Mouse (Mus musculus) limb, embryonic 12.5 days (tissue): ENCODE measurements around the gene Arhgap15. TPM values are rescaled to one million over a fixed set of nuclear protein-coding genes. Genes with fewer than 3 reads are reported as not detected.

Source experiments
- ATAC-seq: fragments of 200-750 bp; cut with Nextera tagmentation; 2 replicates; pipeline ENCODE4 v1.8.0; 2017; ENCODE audit warnings: low read depth, moderate TSS enrichment; ENCODE audit not compliant: insufficient number of reproducible peaks, insufficient read depth, low FRiP score, low TSS enrichment
- H3K27ac ChIP-seq: fragments of 300-500 bp; sonication (generic); 2 replicates; pipeline ENCODE4 v1.5.1; 2016; ENCODE audit warnings: mild to moderate bottlenecking, moderate library complexity
- H3K27me3 ChIP-seq: fragments of 300-500 bp; sonication (generic); 2 replicates; pipeline ENCODE4 v1.6.1; 2016; ENCODE audit warnings: mild to moderate bottlenecking, moderate library complexity
- H3K36me3 ChIP-seq: fragments of 300-500 bp; sonication (generic); 2 replicates; pipeline ENCODE4 v1.6.1; 2016; ENCODE audit warnings: mild to moderate bottlenecking, moderate library complexity
- H3K4me1 ChIP-seq: fragments of 300-500 bp; sonication (generic); replicated peaks from 2 replicates; pipeline ENCODE4 v1.6.1; 2016
- H3K4me2 ChIP-seq: fragments of 300-500 bp; sonication (generic); 2 replicates; pipeline ENCODE4 v1.6.1; 2016; ENCODE audit warnings: mild to moderate bottlenecking, moderate library complexity
- H3K4me3 ChIP-seq: fragments of 300-500 bp; sonication (generic); replicated peaks from 2 replicates; pipeline ENCODE4 v1.5.1; 2016; ENCODE audit warnings: mild to moderate bottlenecking
- H3K9ac ChIP-seq: fragments of 300-500 bp; sonication (generic); replicated peaks from 2 replicates; pipeline ENCODE4 v1.6.1; 2016; ENCODE audit warnings: mild to moderate bottlenecking, moderate library complexity
- H3K9me3 ChIP-seq: fragments of 300-500 bp; sonication (generic); 2 replicates; pipeline ENCODE4 v1.6.1; 2016; ENCODE audit warnings: mild to moderate bottlenecking, moderate library complexity
- WGBS: fragments of 180-500 bp; shearing (Covaris S2); methylation state at CpG from one replicate; pipeline ENCODE4 v1.1.7; 2016; 5-methylcytosine and 5-hydroxymethylcytosine counted together
- polyA plus RNA-seq: library from polyadenylated mRNA; unstranded; fragments of >200 nt; fragmentation: Nextera tagmentation; extraction: Ambion mirVana; gene quantifications from 2 replicates; pipeline ENCODE4 v1.2.1, GENCODE M21; 2016

Arhgap15 gene
- polyA plus RNA-seq, 1 experiment from 2014 or later: 0.51 TPM

DNA sequence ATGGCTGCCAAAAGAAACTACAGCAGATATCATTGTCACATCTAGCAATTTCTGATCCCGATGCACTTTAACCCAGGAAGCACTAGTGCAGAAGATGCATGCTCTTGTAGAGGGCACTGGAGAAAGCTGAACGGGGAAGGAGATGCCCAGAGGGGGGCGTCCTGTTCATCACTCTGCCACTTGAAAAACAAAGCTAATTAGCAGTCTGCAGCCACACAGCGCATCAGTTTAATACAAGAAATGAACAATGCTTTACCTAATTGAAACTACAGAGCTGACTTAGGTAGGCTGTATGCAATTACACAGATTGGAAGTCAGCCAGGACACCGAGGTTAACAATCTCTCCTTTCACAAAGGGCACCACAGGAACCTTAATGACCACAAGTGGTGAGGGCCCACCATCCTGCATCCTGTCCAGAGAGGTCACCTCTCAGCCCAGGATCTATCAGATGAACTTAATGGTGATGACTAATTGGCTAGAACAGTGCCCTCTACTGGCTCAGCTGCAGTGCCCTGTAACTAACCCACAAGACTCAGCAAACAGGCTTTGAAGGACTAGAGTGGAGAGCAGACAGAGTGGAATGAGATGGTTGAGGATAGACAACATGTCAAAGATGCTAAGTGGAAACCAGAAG, 588.2 kb downstream of the Arhgap15 start:
- H3K9ac ChIP-seq: no peak overlapping the region
- no peaks in the 10 kb centered on the region for H3K9me3 ChIP-seq
- H3K4me3 ChIP-seq: no peak overlapping the region
- ATAC-seq: no peak
- H3K27ac ChIP-seq: no peak overlapping the region
- H3K4me2 ChIP-seq: no peak overlapping the region
- WGBS: 62% methylated on average over 5 of the region's 5 CpGs
- H3K27me3 ChIP-seq: no peaks in the 10 kb centered on the region; the same call in 1 of the 2 replicates
- H3K4me1 ChIP-seq: peaks cover 16% of the 10 kb centered on the region
- no peaks in the 10 kb centered on the region for H3K36me3 ChIP-seq

GRCm38 (mm10) chr2:44338467-44338866, 589.8 kb downstream of the Arhgap15 start:
- no peak for ATAC-seq
- no peaks in the 10 kb centered on the region for H3K9me3 ChIP-seq
- peaks cover 27% of the 10 kb centered on the region for H3K4me1 ChIP-seq
- no peak overlapping the region for H3K27ac ChIP-seq
- H3K27me3 ChIP-seq: no peaks in the 10 kb centered on the region; the same call in 1 of the 2 replicates
- 89% methylated on average over 6 of the region's 6 CpGs for WGBS
- H3K36me3 ChIP-seq: no peaks in the 10 kb centered on the region
- H3K4me3 ChIP-seq: no peak overlapping the region
- no peak overlapping the region for H3K4me2 ChIP-seq
- H3K9ac ChIP-seq: no peak overlapping the region

GRCm38 (mm10) chr2:44341091-44341571, 592.5 kb downstream of the Arhgap15 start:
- Histone ChIP-seq H3K4me1 (peaks cover 24% of the 10 kb centered on the region), H3K27me3 (no peaks in the 10 kb centered on the region; the same call in 1 of the 2 replicates), H3K9me3 (no peaks in the 10 kb centered on the region), H3K27ac (no peak overlapping the region), H3K36me3 (no peaks in the 10 kb centered on the region), H3K9ac (no peak overlapping the region), H3K4me2 (peak overlapping the region; percentile 23), H3K4me3 (no peak overlapping the region)
- 15% methylated on average over 10 of the region's 10 CpGs for WGBS
- no peak for ATAC-seq

DNA sequence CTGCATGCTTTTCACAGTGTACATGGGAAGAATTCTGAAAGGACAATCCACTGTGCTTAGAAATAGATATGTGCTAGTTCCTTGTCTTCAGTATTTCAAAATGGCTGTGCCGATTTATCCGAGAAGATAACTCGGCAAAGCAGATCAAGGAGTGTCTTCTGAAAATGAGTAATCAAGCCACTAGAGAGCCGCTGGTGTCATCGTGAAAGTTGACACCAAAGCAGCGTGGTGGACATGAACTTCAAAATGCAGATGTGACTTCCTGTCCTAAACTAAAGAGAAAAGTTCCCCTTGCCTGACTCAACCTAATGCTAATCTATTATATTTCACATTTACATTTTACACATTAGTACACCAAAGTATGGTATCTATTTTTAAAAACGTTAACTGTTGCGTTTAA, 596.2 kb downstream of the Arhgap15 start:
- no peaks in the 10 kb centered on the region for H3K27me3 ChIP-seq
- H3K4me1 ChIP-seq: peaks cover 24% of the 10 kb centered on the region
- H3K27ac ChIP-seq: no peak overlapping the region
- no peaks in the 10 kb centered on the region for H3K9me3 ChIP-seq
- no peak overlapping the region for H3K9ac ChIP-seq
- no peak for ATAC-seq
- no peak overlapping the region for H3K4me2 ChIP-seq
- no peaks in the 10 kb centered on the region for H3K36me3 ChIP-seq
- H3K4me3 ChIP-seq: no peak overlapping the region
- 90% methylated on average over 8 of the region's 8 CpGs for WGBS

DNA sequence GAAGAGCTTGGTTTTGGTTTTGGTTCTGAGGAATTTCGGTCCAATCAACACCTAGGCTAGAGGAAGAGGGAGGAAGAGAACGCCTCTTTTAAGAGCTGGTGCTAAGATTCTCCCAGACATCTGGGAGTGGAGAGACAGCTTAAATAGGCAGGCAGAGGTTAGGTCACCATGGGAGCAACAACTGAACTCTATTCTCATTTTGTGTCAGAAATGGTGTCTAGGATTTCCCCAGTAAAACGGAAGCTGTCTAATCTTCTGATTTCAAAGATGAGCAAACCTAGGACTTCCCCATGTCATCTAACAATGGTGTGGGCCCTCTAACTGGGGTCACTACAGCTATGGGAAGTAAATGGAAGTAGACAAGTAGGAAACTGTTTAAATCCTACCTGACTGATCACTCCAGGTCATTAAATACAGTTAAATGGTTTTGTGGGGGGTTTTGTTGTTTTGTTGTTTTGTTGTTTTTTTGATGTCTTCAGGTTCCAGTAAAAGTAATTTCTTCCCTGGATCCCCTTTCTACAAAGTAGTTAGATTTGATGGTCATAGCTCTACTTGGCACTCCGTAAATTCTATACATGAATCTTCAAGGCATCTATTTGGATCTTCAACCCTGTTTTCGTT, 596.8 kb downstream of the Arhgap15 start:
- Histone ChIP-seq H3K27ac (no peak overlapping the region), H3K4me3 (no peak overlapping the region), H3K27me3 (no peaks in the 10 kb centered on the region), H3K4me1 (peaks cover 24% of the 10 kb centered on the region), H3K9me3 (no peaks in the 10 kb centered on the region), H3K4me2 (no peak overlapping the region), H3K36me3 (no peaks in the 10 kb centered on the region), H3K9ac (no peak overlapping the region)
- WGBS: 87% methylated on average over 5 of the region's 5 CpGs
- ATAC-seq: no peak

DNA sequence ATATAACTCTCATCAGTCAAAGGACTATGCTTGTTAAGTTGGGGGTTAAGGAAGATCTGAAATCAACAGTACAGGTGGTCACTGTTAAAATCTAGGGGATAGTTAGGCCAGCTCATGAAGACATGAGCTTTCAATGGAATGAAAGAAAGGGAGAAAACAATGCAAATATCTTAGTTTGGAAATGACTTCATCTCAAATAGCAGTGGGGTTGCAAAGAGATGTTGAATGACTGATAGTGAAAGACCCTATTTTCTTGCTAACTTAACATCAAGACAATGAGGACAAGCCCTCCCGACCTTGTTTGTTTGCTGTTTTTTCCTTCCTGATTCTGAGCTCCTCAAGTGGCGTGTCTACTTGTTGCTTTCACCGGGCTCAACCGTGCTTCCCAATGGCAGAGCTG, 597.6 kb downstream of the Arhgap15 start:
- Histone ChIP-seq H3K9ac (no peak overlapping the region), H3K36me3 (no peaks in the 10 kb centered on the region), H3K27me3 (no peaks in the 10 kb centered on the region), H3K4me3 (no peak overlapping the region), H3K4me2 (no peak overlapping the region), H3K9me3 (no peaks in the 10 kb centered on the region), H3K27ac (no peak overlapping the region), H3K4me1 (peaks cover 18% of the 10 kb centered on the region)
- WGBS: 66% methylated on average over 4 of the region's 4 CpGs
- no peak for ATAC-seq

DNA sequence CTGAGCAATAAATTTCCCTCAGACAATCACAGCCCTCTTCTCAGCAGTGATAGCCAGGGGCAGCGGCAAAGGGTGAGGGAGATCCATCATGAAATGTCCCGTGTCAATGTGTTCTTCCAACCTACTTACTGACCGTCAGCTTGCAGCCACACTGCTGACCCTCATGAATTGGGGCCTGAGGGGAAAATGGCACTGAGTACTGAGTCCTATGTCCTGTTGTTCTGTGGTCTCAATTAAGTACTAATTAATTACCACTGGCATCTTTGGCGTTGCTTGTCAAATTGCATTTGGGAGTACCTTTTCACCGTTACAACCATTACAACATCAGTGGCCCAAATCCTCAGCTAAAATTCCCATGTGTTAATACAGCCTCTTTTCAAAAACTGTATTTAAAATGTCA, 599.2 kb downstream of the Arhgap15 start:
- H3K4me2 ChIP-seq: no peak overlapping the region
- H3K4me1 ChIP-seq: peaks cover 4% of the 10 kb centered on the region; the same call in 1 of the 2 replicates
- no peak overlapping the region for H3K27ac ChIP-seq
- no peaks in the 10 kb centered on the region for H3K9me3 ChIP-seq
- ATAC-seq: no peak
- H3K36me3 ChIP-seq: no peaks in the 10 kb centered on the region
- H3K4me3 ChIP-seq: no peak overlapping the region
- 39% methylated on average over 5 of the region's 5 CpGs for WGBS
- no peaks in the 10 kb centered on the region for H3K27me3 ChIP-seq
- no peak overlapping the region for H3K9ac ChIP-seq

DNA sequence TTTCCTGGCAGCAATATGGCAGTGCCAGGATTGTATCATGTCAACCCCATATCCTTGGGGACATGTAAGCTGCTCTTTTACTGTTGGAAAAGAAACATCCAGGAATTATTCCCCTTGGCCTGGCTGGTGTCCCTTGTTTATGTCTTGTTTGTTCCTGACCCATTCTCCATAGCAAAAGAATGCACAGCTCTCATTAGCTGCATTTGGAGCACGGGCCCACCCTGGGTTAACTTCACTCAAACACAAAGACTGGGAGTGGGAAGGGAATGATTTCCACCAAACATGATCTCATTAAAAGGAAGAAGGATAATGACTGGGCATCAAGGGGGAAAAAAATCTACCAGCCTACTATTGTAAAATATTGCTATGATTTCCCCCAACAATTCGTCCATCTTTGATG, 600.5 kb downstream of the Arhgap15 start:
- Histone ChIP-seq H3K9me3 (no peaks in the 10 kb centered on the region), H3K36me3 (no peaks in the 10 kb centered on the region), H3K4me2 (no peak overlapping the region), H3K4me1 (no peaks in the 10 kb centered on the region; the same call in 1 of the 2 replicates), H3K27me3 (no peaks in the 10 kb centered on the region), H3K9ac (no peak overlapping the region), H3K4me3 (no peak overlapping the region), H3K27ac (no peak overlapping the region)
- ATAC-seq: no peak
- 83% methylated on average over 2 of the region's 2 CpGs for WGBS

DNA sequence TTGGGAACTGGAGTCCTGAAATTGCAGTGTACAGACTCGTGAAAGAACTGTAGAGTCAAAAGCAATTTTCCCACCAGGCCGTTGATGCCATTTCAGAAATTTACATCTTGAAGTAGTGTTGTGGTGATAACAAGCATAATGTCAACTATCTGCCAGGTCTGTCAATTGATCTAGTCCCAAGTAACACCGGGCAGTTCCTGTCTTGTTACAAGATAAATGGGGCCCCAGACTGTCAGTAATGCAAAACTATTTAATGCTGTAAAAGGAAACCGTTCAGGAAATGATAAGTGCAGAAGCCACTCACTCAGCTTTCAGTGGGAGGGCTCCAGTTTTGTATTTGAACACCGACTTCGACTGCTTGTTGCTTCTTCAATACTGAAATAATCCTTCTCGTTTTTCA, 604.3 kb downstream of the Arhgap15 start:
- H3K9ac ChIP-seq: no peak overlapping the region
- no peaks in the 10 kb centered on the region for H3K27me3 ChIP-seq
- no peaks in the 10 kb centered on the region for H3K9me3 ChIP-seq
- no peak overlapping the region for H3K4me2 ChIP-seq
- 60% methylated on average over 7 of the region's 7 CpGs for WGBS
- no peak overlapping the region for H3K4me3 ChIP-seq
- ATAC-seq: no peak
- H3K4me1 ChIP-seq: peaks cover 6% of the 10 kb centered on the region; the same call in 1 of the 2 replicates
- H3K27ac ChIP-seq: no peak overlapping the region
- no peaks in the 10 kb centered on the region for H3K36me3 ChIP-seq

GRCm38 (mm10) chr2:44353594-44353993, 605.0 kb downstream of the Arhgap15 start:
- H3K9me3 ChIP-seq: no peaks in the 10 kb centered on the region
- no peak overlapping the region for H3K27ac ChIP-seq
- no peak for ATAC-seq
- H3K4me3 ChIP-seq: no peak overlapping the region
- no peaks in the 10 kb centered on the region for H3K36me3 ChIP-seq
- no peaks in the 10 kb centered on the region for H3K27me3 ChIP-seq
- WGBS: 88% methylated on average over 4 of the region's 4 CpGs
- H3K4me2 ChIP-seq: no peak overlapping the region
- no peak overlapping the region for H3K9ac ChIP-seq
- peaks cover 6% of the 10 kb centered on the region; the same call in 1 of the 2 replicates for H3K4me1 ChIP-seq

DNA sequence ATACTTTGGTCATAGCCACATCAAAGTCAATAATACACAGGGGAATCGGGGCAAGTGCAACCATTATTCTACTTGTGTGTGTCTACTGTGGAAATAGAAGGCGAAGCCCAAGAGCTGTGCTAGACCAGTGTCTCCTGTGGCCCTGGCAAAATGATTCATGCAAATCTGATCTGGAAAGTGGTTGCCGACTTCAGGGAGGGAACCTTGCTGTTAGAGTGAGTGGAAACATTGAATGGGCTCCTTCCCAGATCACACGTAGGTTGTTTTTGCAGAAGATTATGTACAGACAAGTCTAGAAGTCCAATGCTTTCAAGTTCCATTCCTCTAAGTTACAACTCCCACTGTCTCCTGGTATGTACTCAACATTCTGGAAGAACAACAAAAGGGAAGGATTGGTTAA, 606.2 kb downstream of the Arhgap15 start:
- Histone ChIP-seq H3K4me3 (no peak overlapping the region), H3K27ac (no peak overlapping the region), H3K4me1 (peaks cover 6% of the 10 kb centered on the region; the same call in 1 of the 2 replicates), H3K4me2 (no peak overlapping the region), H3K9me3 (no peaks in the 10 kb centered on the region), H3K36me3 (no peaks in the 10 kb centered on the region), H3K9ac (no peak overlapping the region), H3K27me3 (no peaks in the 10 kb centered on the region)
- no peak for ATAC-seq
- 91% methylated on average over 4 of the region's 4 CpGs for WGBS
